Mouse (Mus musculus) Patski (cell line): ENCODE results near the gene Dclre1c. TPM values are rescaled to one million over a fixed set of nuclear protein-coding genes. Genes with fewer than 3 reads are reported as not detected.
A peak's percentile ranks its signal among the peaks of the same experiment; 100 is the strongest.

Source experiments
- ATAC-seq: fragments of 100-300 bp; one replicate; pipeline ENCODE4 v1.8.0; 2021
- CTCF ChIA-PET: fragments of 350-600 bp; sonication (Branson Sonifier 250); formaldehyde crosslinking; loops from one replicate; lab custom pipeline; 2022; ENCODE audit warnings: inconsistent platforms; lab: Charles Lee
- POLR2A ChIA-PET: fragments of 350-600 bp; sonication (Branson Sonifier 250); formaldehyde crosslinking; loops from one replicate; lab custom pipeline; 2022; ENCODE audit warnings: antibody characterized with exemption, inconsistent platforms; lab: Charles Lee
- DNase-seq: peaks from one replicate; pipeline ENCODE4 v3.0.0-alpha.2; 2011; ENCODE audit warnings: low read depth, low spot score
- H3K27me3 ChIP-seq: fragments of 371-371 bp; one replicate; pipeline ENCODE4 v1.5.1; 2021
- CTCF ChIP-seq: fragments of 100-300 bp; IDR thresholded peaks from one replicate; pipeline ENCODE4 v1.5.1; 2021
- in situ Hi-C: fragments of 300-500 bp; cut with MboI; formaldehyde crosslinking; loops from 3 replicates; pipeline ENCODE4 v1.11.1; 2018; ENCODE audit warnings: low pct_unique_long_range_greater_than_20kb, mixed read lengths
- polyA plus RNA-seq: library from polyadenylated mRNA; unstranded; gene quantifications from one replicate; pipeline ENCODE4 v1.2.3, GENCODE M21; 2021

Gene Dclre1c
- polyA plus RNA-seq, 1 experiment from 2014 or later, result 5.7 TPM

DNA sequence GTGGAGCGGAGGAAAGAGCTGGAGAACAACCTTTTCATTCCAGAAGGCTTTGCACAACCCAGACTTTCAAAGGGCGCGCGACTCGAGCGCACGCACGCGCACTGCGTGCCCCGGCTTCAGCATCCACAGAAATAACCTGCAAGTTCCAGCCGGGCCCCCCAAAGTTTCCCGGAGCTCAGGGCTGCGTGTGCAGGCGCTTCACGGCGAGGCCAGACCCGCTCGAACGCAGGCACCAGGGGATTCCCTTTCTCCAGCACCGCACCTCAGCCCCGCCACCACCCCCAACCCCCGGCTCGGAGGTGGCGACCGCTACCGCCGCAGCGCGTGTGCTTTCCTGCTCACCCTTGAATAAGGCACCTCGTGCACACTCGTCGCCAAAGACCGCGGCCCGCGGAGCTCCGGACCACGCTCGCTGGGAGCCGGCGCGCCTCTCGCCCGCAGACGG lies 50.5 kb downstream of the Dclre1c start:
- TF ChIP-seq CTCF, result no peak
- DNase-seq (no peak), ATAC-seq (peak; percentile 71)
- H3K27me3 ChIP-seq, result no peaks in the 10 kb centered on the region
- CTCF ChIA-PET, result interaction anchor here (1.1 to 6.6 kb wide), 3 partner anchors 14 to 28 kb away, joined by 3 to 34 read pairs (median 4); no protein-coding TSS in a partner anchor
- in situ Hi-C loops, result no loop called here
- POLR2A ChIA-PET, result no interaction called here

DNA sequence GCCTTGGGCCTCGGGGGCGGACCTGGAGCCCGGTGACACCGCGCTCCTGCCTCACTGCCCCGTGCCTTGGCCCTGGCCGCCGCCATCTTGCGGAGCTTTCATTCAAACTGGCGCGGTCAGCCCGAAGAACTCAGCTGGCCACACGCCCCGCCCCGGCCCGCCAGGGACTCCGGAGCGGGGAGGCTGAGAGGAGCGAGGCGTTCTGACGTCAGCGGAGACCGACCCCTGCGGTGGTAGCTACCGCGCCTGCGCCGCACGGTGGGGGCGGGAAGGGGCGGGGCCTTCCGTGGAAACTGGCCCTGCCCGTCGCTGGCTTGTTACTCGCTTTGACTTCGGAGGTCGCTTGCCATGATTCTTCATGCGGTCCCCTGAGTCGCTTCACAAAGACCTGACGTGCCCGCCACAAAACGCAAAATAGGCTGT lies 50.9 kb downstream of the Dclre1c start, which contains the start of gene Suv39h2:
Gene Suv39h2, minus strand, starts transcription at position 171 of the 423 bp plus-strand sequence.
- CTCF ChIA-PET, result interaction anchor here (0.9 to 1.1 kb wide), 2 partner anchors 15 to 28 kb away, joined by 3 to 4 read pairs; no protein-coding TSS in a partner anchor
- no peak for TF ChIP-seq CTCF
- POLR2A ChIA-PET, result interaction anchor here (1.0 kb wide), 1 partner anchor 31 kb away, joined by 3 read pairs; no protein-coding TSS in a partner anchor
- peak; percentile 98 for ATAC-seq
- H3K27me3 ChIP-seq, result no peaks in the 10 kb centered on the region
- DNase-seq, result peak; percentile 55
- in situ Hi-C loops, result loop anchor here (25.0 kb wide), 1 partner anchor 1162 kb away; no protein-coding TSS in a partner anchor

DNA sequence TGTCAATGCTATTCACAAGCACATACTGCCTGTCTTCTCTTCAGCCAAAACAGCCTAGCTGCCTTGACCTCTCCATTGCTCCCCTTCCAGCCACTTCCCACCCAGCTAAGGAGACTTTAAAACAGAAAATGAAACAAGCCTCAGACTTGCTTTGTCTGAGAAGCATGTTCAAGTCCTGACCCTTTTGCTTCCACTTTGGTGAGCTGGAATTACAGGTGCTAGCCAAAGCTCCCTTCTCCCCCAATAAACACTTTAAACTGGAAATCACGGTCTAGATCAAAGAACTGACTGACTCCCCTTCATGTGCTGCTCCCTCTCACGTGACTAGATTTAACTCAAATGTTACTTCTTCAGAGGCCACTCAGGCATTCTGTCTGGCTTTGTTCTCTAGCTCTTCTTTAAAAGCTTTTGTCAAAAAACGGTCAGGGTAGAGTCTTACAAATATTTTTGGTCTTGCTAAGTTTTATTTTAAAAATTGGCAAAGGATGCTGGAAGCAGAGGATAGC lies 51.9 kb downstream of the Dclre1c start:
- DNase-seq (no peak), ATAC-seq (no peak)
- in situ Hi-C loops, result loop anchor here (25.0 kb wide), 1 partner anchor 1162 kb away; no protein-coding TSS in a partner anchor
- no peak for TF ChIP-seq CTCF
- H3K27me3 ChIP-seq, result no peaks in the 10 kb centered on the region
- POLR2A ChIA-PET, result interaction anchor here (1.0 kb wide), 1 partner anchor 30 kb away, joined by 3 read pairs; no protein-coding TSS in a partner anchor
- CTCF ChIA-PET, result interaction anchor here (0.9 to 1.1 kb wide), 2 partner anchors 14 to 27 kb away, joined by 3 to 4 read pairs; no protein-coding TSS in a partner anchor

DNA sequence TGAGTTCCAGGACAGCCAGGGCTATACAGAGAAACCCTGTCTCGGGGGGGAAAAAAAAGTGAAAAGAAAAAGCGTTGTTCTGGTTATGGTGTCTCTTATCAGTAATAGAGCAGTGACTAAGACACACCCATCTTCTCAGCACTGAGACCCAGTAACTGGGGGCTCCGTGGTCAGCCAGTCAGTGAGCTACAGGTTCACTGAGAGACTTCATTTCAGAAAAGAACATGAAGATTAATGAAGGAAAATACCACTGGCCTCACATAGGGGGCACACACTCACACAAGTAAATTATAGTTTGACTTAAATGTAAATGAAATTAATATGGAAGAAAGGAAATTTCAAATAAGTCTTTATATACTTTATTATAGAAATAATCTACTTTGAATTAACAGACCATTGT lies 56.3 kb downstream of the Dclre1c start:
- no peak for TF ChIP-seq CTCF
- POLR2A ChIA-PET, result no interaction called here
- DNase-seq (no peak), ATAC-seq (no peak)
- no peaks in the 10 kb centered on the region for H3K27me3 ChIP-seq
- CTCF ChIA-PET, result interaction anchor here (1.6 to 1.7 kb wide), 2 partner anchors 9 to 24 kb away, joined by 3 to 7 read pairs; no protein-coding TSS in a partner anchor
- in situ Hi-C loops, result loop anchor here (25.0 kb wide), 1 partner anchor 1157 kb away; no protein-coding TSS in a partner anchor

DNA sequence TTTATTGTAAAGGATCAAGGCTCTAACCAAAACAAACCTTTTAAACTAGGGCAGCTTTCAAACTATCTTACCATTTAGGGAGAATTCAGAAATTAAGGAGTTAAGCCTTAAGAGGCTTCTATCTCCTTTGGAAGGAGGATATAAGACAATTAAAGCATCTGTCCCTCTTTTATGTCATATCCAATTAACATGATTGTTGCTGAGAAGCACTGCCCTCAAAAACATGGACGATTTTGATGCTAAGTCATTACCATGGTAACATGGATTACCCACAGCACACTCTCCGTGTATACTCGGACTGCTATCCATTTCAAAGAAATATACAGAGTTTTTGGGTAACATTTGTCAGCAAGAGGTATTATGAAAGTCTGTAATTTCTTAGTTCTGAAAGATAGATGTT lies 65.9 kb downstream of the Dclre1c start:
- TF ChIP-seq CTCF, result no peak
- ChIA-PET POLR2A (interaction anchor here (0.6 kb wide), 1 partner anchor 13 kb away, joined by 6 read pairs; no protein-coding TSS in a partner anchor), CTCF (interaction anchor here (1.4 to 1.8 kb wide), 2 partner anchors 10 to 14 kb away, joined by 3 to 7 read pairs; no protein-coding TSS in a partner anchor)
- in situ Hi-C loops, result loop anchor here (25.0 kb wide), 1 partner anchor 1147 kb away; no protein-coding TSS in a partner anchor
- ATAC-seq (no peak), DNase-seq (no peak)
- H3K27me3 ChIP-seq, result no peaks in the 10 kb centered on the region

DNA sequence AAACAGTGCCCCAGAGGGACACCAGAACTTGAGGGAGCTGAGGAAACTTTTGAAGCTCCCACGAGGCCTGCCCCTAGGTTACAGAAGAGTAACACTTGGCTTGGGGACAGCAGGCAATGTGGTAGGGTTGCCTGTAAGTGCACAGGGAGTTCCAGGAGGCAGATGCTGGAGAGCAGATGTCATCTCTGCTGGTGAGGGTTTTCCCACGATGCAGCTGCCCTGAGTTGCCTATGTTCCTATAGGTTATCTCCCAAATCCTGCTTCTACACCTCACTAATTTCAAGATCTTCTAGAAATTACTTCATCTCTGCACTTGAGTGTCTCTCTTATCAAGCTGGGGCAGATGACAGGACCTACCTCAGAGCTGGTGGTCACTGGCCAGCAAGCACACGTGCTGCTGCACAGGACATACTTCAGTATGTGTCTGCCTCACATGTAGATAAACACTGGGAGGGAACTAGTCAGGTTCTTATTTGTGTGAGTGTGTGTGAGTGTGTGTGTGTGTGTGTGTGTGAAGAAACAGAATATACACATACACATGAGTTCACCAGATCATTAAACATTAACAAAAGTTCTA lies 70.0 kb downstream of the Dclre1c start:
- H3K27me3 ChIP-seq, result no peaks in the 10 kb centered on the region
- ATAC-seq (no peak), DNase-seq (no peak)
- ChIA-PET CTCF (interaction anchor here (1.8 kb wide), 1 partner anchor 21 kb away, joined by 3 read pairs; no protein-coding TSS in a partner anchor), POLR2A (no interaction called here)
- in situ Hi-C loops, result loop anchor here (25.0 kb wide), 1 partner anchor 1143 kb away; no protein-coding TSS in a partner anchor
- no peak for TF ChIP-seq CTCF

DNA sequence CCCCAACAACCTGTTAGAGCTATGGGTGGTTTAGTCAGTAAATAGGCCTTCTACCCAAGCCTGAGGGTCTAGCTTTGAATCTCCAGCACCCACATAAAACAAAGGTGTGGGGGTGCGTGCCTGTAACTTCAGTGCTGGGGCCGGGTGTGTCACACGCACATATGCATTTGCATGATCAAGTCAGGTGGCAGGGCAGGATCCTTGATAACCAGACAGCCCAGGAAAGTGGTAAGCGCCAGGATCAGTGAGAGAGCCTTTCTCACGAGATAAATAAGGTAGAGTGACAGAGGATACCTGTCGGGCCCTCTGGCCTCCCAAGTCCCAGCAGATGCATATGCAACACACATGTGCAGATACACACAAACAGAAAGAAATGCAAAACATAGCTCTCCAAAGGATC lies 75.6 kb downstream of the Dclre1c start:
- no peak for TF ChIP-seq CTCF
- DNase-seq (no peak), ATAC-seq (no peak)
- ChIA-PET POLR2A (no interaction called here), CTCF (interaction anchor here (1.3 kb wide), 1 partner anchor 26 kb away, joined by 3 read pairs; no protein-coding TSS in a partner anchor)
- in situ Hi-C loops, result loop anchor here (25.0 kb wide), 1 partner anchor 1138 kb away; no protein-coding TSS in a partner anchor
- H3K27me3 ChIP-seq, result no peaks in the 10 kb centered on the region

DNA sequence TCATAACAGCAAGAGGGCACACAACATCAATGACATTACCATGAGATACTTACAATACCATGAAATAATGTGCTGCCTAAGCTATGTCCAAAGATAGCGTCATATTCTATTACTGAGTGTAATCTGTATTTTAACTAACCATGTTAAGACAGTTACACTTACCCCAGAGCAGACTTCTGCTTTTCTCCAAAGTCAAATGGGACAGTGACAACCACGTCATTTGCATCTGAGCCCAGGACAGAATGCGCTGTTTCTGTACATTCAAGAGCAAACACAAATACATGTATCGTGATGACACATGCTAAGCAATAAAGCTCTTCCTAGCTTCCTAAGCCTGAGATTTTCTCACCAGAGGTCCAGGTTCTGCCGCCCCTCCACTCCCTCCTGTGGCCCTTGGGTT lies 77.0 kb downstream of the Dclre1c start:
- in situ Hi-C loops, result no loop called here
- TF ChIP-seq CTCF, result no peak
- ChIA-PET CTCF (no interaction called here), POLR2A (no interaction called here)
- ATAC-seq, result no peak
- DNase-seq, result no peak
- H3K27me3 ChIP-seq, result no peaks in the 10 kb centered on the region

DNA sequence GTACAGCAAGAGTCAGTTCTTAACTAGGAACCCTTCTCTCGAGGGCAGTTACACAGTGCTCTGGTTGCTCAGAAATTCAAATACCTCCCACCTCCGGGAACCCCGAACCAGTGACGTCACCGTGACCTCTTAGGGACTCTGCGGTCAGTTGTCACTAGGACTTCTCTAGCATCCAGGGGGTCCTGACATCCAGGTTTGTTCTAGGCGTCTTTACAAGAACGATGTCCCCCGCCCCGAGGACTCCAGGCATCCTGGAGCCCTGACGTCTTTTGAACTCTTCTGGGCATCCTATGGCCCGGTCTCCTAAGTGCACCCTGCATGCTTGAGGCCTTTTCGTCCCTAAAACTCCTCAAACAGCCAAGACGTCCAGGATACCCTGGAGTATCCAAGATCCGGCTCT lies 88.1 kb downstream of the Dclre1c start:
- in situ Hi-C loops, result no loop called here
- ATAC-seq, result peak; percentile 3
- ChIA-PET CTCF (no interaction called here), POLR2A (no interaction called here)
- no peaks in the 10 kb centered on the region for H3K27me3 ChIP-seq
- TF ChIP-seq CTCF, result no peak
- DNase-seq, result no peak
